Mouse (Mus musculus) small intestine, adult 2 months (tissue): ENCODE data around the gene Sardh. TPM values are rescaled to one million over a fixed set of nuclear protein-coding genes. Genes with fewer than 3 reads are reported as not detected.

Source experiments
- H3K27ac ChIP-seq: fragments of 200-500 bp; 2 replicates; pipeline ENCODE4 v1.5.1; 2012; ENCODE audit warnings: low read depth, low read length, control low read depth, inconsistent platforms; ENCODE audit not compliant: insufficient read depth
- H3K27me3 ChIP-seq: fragments of 200-500 bp; 2 replicates; pipeline ENCODE4 v1.6.1; 2012; ENCODE audit warnings: mild to moderate bottlenecking, moderate library complexity, low read length, inconsistent platforms; ENCODE audit not compliant: control insufficient read depth, insufficient read depth
- H3K36me3 ChIP-seq: fragments of 200-500 bp; 2 replicates; pipeline ENCODE4 v1.6.1; 2012; ENCODE audit warnings: mild to moderate bottlenecking, low read length, control low read depth, inconsistent platforms; ENCODE audit not compliant: control insufficient read depth, insufficient read depth
- H3K4me1 ChIP-seq: fragments of 200-500 bp; 2 replicates; pipeline ENCODE4 v1.6.1; 2012; ENCODE audit warnings: low read length, inconsistent platforms, mixed read lengths; ENCODE audit not compliant: control insufficient read depth, insufficient read depth, insufficient read length
- H3K4me3 ChIP-seq: fragments of 200-500 bp; 2 replicates; pipeline ENCODE4 v1.5.1; 2012; ENCODE audit warnings: low read depth, mild to moderate bottlenecking, control low read depth, inconsistent platforms, low read length, moderate library complexity
- CTCF ChIP-seq: fragments of 200-500 bp; IDR thresholded peaks from 2 replicates; pipeline ENCODE4 v1.5.1; 2012; ENCODE audit warnings: low read depth, mild to moderate bottlenecking, control low read depth, inconsistent platforms, low read length, moderate library complexity, mixed read lengths; ENCODE audit not compliant: insufficient replicate concordance, insufficient read length; ENCODE audit errors: extremely low read depth
- POLR2A ChIP-seq: fragments of 200-500 bp; IDR thresholded peaks from 2 replicates; pipeline ENCODE4 v1.6.1; 2012; ENCODE audit warnings: low read depth, mild to moderate bottlenecking, control low read depth, inconsistent platforms, low read length, moderate library complexity
- WGBS: fragments of 180-500 bp; shearing (Covaris S2); methylation state at CpG from one replicate; pipeline ENCODE4 v1.1.7; 2018; 5-methylcytosine and 5-hydroxymethylcytosine counted together
- polyA plus RNA-seq: library from polyadenylated mRNA; depleted of rRNA; stranded (reverse); fragments of >200 nt; gene quantifications from 2 replicates; pipeline ENCODE4 v1.2.3, GENCODE M21; 2012

The Sardh gene
- polyA plus RNA-seq, 1 experiment = 9.3 TPM

DNA sequence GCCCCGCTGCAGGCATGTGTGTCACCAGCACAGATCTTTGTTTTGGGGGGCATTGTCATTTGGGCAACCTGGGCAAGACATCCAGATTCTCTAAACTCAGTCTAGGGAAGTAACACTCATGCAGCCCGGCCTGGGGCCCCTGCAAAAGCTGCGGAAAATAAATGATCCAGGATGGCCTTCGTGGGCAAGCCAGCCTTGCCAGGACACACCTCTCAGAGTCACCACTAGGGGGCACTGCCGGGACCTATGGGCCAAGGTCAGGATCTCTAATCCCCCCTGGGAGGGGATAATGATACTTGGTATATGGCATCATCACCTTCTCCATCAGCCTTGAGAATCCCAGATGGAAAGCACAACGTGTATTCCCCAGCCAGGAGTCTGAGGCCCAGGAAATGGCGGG lies 37.9 kb downstream of the Sardh start:
- no peaks in the 10 kb centered on the region for H3K27me3 ChIP-seq
- H3K27ac ChIP-seq = no peak overlapping the region
- H3K4me3 ChIP-seq = no peak overlapping the region
- TF ChIP-seq POLR2A (no peak), CTCF (peak; percentile 76; the same call in 1 of the 2 replicates)
- WGBS = 52% methylated on average over 7 of the region's 7 CpGs
- no peaks in the 10 kb centered on the region; the same call in 1 of the 2 replicates for H3K4me1 ChIP-seq
- H3K36me3 ChIP-seq = no peaks in the 10 kb centered on the region

DNA sequence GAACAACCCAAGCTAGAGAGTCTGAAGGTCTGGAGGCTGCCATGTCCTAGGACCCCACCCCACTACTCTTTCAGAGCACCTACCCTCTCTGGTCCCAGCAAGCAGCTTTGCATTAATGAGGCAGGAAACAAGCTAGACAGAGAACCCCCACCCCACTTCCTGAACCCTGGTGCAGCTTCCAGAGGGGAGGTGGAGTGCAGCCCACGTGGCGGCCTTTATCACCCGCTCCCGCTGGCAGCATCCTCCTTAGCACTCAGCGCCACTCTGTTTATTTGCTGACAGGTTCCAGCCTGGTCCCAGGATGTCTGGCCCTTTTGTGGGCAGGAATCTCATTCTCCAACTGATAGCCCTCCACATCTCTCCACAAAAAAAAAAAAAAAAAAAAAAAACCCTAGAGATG lies 38.3 kb downstream of the Sardh start:
- H3K27me3 ChIP-seq = no peaks in the 10 kb centered on the region
- no peak overlapping the region for H3K27ac ChIP-seq
- H3K4me1 ChIP-seq = no peaks in the 10 kb centered on the region; the same call in 1 of the 2 replicates
- TF ChIP-seq CTCF (no peak), POLR2A (no peak)
- 56% methylated on average over 5 of the region's 5 CpGs for WGBS
- H3K36me3 ChIP-seq = no peaks in the 10 kb centered on the region
- no peak overlapping the region for H3K4me3 ChIP-seq

DNA sequence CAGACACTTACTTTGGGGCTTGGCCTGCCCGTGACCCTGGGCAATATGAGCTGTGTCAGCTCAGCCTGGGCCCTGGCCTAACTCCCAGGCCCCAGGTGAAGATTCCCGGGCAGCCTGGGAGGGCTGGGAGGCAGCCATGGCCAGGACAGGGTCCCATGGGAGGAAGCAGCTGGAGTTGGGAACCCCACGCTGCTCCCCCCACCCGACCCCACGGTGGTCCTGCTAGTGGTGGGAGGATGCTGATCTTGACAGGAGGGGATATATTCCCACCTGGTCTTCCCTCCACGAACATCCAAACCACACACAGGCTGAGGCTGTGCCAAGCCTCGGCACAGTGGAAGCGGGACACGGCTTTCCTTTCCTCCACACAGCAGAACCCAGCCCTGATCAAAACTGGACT lies 38.8 kb downstream of the Sardh start:
- Histone ChIP-seq H3K27ac (no peak overlapping the region), H3K4me1 (no peaks in the 10 kb centered on the region; the same call in 1 of the 2 replicates), H3K27me3 (no peaks in the 10 kb centered on the region), H3K4me3 (no peak overlapping the region), H3K36me3 (no peaks in the 10 kb centered on the region)
- TF ChIP-seq POLR2A (no peak), CTCF (no peak)
- WGBS = 74% methylated on average over 9 of the region's 9 CpGs

DNA sequence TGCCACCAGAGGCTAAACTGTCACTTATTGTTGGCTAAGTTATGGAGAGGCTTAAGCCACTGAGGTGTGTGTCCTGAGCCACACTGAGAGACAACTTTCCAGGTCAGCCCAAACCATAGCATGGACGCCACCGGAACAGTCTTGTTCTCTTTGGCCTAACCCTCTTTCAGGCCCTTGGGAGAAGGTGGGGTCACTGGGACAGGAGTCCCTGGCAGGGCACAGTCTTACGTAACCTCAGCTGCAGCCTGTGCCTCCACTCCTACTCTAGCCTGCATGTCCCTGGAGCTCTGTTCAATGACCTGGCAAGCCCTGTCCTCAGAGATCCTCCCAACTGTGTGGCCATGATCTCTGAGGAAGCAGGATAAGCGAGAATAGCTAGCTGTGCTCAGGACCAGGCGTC lies 41.0 kb downstream of the Sardh start:
- Histone ChIP-seq H3K27ac (no peak overlapping the region), H3K27me3 (no peaks in the 10 kb centered on the region), H3K36me3 (no peaks in the 10 kb centered on the region), H3K4me3 (no peak overlapping the region), H3K4me1 (no peaks in the 10 kb centered on the region; the same call in 1 of the 2 replicates)
- 87% methylated on average over 5 of the region's 5 CpGs for WGBS
- TF ChIP-seq CTCF (no peak), POLR2A (no peak)

DNA sequence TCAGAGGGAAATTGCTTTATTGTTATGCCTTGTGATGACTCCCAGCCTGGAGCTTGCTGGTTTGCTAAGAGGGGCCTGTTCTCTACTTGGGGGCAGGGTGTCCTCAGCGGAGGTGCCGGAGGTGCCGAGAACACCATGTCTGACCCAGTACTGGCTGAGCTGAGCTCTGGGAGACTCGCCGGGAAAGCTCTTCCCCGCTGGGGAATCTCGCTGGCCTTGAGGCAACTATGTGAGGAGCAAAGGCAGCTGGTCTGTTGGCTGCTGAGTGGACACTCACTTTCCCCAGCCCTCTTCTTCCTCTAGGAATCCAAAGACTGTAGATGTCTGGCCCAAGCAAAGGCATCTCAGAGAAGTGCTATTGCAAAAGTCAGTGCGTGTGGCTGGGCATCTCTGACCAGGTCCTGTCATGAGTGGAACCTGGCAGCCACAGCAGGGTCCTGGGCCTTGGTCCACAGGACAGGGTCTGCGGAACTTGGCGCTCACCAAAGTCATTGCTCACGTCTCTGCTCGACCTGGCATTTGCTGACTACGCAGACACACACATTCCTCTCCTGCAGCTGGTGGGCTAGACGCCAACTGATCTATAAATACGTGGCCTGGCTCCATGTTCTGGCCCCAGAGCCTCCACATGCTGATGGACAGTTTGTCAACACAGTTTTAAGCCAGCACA lies 41.9 kb downstream of the Sardh start:
- H3K4me3 ChIP-seq = no peak overlapping the region
- no peak overlapping the region for H3K27ac ChIP-seq
- WGBS = 60% methylated on average over 15 of the region's 15 CpGs
- TF ChIP-seq CTCF = no peak
- TF ChIP-seq POLR2A = no peak
- H3K27me3 ChIP-seq = no peaks in the 10 kb centered on the region
- H3K4me1 ChIP-seq = no peaks in the 10 kb centered on the region; the same call in 1 of the 2 replicates
- no peaks in the 10 kb centered on the region for H3K36me3 ChIP-seq

DNA sequence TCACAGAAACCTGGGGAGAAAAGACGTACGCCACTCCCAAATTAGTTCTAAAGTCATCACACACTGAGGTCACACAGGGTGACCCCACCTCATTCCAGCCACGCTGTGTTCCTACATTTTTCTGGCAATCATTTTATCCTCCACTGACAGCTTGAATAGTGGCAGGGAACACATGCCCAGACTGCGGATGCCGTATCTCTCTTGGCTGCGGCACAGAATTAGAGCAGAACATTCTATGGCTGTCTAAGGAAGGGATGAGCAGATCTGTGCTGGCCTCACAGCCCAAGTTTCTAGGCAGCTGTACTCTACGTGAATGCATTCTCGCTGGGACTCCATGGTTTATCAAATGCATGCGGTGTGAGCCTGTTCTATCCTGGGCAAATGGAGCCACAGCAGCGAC lies 42.5 kb downstream of the Sardh start:
- no peaks in the 10 kb centered on the region for H3K36me3 ChIP-seq
- H3K4me1 ChIP-seq = no peaks in the 10 kb centered on the region; the same call in 1 of the 2 replicates
- TF ChIP-seq CTCF (no peak), POLR2A (no peak)
- no peak overlapping the region for H3K4me3 ChIP-seq
- H3K27me3 ChIP-seq = no peaks in the 10 kb centered on the region
- WGBS = 70% methylated on average over 10 of the region's 10 CpGs
- no peak overlapping the region for H3K27ac ChIP-seq

DNA sequence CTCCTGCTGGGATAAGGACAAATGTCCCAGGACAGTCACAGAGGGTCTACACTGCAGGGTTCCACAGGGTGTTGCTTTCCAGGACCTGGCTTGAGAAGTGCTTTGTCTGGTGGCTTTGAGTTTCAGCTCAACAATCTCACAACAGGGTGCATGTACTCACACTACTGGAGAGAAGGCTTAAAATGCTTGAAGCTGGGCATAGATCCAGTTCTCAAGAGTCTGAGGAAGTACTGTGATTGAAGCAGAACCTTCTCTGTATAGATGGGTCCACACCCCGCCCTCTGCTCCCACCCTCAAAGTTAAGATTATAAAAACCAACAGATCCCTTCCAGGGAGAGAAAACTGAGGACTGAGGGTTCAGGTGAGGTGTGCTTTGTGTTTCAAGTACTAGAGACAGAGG lies 47.6 kb downstream of the Sardh start:
- TF ChIP-seq CTCF = no peak
- TF ChIP-seq POLR2A = no peak
- Histone ChIP-seq H3K27me3 (no peaks in the 10 kb centered on the region), H3K4me1 (no peaks in the 10 kb centered on the region), H3K4me3 (no peak overlapping the region), H3K27ac (no peak overlapping the region), H3K36me3 (no peaks in the 10 kb centered on the region)
- WGBS = 52% methylated on average over 1 of the region's 1 CpGs

DNA sequence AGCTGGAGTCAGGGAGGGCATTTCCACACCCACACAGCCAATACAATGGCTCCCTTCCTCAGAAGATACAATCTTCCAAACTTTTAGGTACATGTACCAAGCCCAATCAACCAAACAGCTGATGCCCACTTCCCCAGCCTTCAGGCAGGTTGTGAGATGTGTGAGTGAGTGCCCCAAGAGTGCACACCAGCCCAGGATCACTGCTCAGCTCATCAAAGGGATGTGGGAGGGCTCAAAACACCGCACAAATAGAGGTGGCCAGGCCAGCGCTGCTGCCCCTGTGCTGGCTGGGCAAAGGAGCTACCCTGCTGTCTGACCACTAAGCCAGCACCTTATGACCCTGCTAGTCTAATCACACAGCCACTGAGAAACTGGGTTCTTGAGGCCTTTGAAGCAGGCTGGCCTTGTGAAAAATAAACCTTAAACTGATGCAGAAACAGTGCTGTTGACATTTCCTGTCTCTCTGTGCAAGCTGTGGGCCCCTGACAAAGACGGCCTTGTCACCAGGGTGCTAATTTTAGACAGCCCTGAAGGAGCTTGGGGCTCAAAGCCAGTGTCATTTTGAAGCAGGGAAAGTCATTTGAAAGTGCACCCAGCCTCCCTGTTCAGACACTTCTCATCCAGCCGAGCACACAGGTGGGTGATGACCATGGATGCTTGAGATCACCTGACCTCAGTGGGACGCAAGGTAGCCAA lies 49.4 kb downstream of the Sardh start:
- no peak for TF ChIP-seq CTCF
- no peak for TF ChIP-seq POLR2A
- WGBS = 59% methylated on average over 5 of the region's 5 CpGs
- H3K27ac ChIP-seq = no peak overlapping the region

More for the DNA sequence above, 49.4 kb downstream of the Sardh start:
- Histone ChIP-seq H3K36me3 (no peaks in the 10 kb centered on the region), H3K27me3 (no peaks in the 10 kb centered on the region), H3K4me1 (no peaks in the 10 kb centered on the region), H3K4me3 (no peak overlapping the region)
